Mouse (Mus musculus): ENCODE results near the gene Rftn2. TPM values are rescaled to one million over a fixed set of nuclear protein-coding genes. Genes with fewer than 3 reads are reported as not detected.

Rftn2 gene
- polyA plus RNA-seq, 1 experiment: not detected

- Histone ChIP-seq H3K4me1 (ENCODE audit: control insufficient read depth) (peaks cover 32% of the 10 kb centered on the region), H3K27me3 (ENCODE audit: control insufficient read depth) (peaks cover 2% of the 10 kb centered on the region; the same call in 1 of the 2 replicates), H3K4me3 (replicated peaks) (no peak overlapping the region), H3K9me3 (ENCODE audit: control insufficient read depth, low read length) (no peaks in the 10 kb centered on the region), H3K36me3 (ENCODE audit: control insufficient read depth) (no peaks in the 10 kb centered on the region)
- TF ChIP-seq GATA1 (IDR thresholded peaks at IDR 0.05; ENCODE audit: low read length) (no peak), TAL1 (IDR thresholded peaks at IDR 0.05; ENCODE audit: low read length) (no peak)
These were observed 8.4 kb upstream of the Rftn2 start for GRCm38 (mm10) chr1:55234910-55235520.

- peaks cover 49% of the 10 kb centered on the region for H3K27me3 ChIP-seq (ENCODE audit: control insufficient read depth)
- no peaks in the 10 kb centered on the region for H3K36me3 ChIP-seq (ENCODE audit: control insufficient read depth)
- H3K4me3 ChIP-seq (replicated peaks): no peak overlapping the region
- TF ChIP-seq GATA1 (IDR thresholded peaks at IDR 0.05; ENCODE audit: low read length) (no peak), TAL1 (IDR thresholded peaks at IDR 0.05; ENCODE audit: low read length) (no peak)
- H3K4me1 ChIP-seq (ENCODE audit: control insufficient read depth): no peaks in the 10 kb centered on the region
- no peaks in the 10 kb centered on the region for H3K9me3 ChIP-seq (ENCODE audit: control insufficient read depth, low read length)
These were observed 1.8 kb upstream of the Rftn2 start for GRCm38 (mm10) chr1:55228256-55228884.

GRCm38 (mm10) chr1:55227376-55227775, 794 bp upstream of the Rftn2 start:
- TF ChIP-seq TAL1 (IDR thresholded peaks at IDR 0.05; ENCODE audit: low read length) (no peak), GATA1 (IDR thresholded peaks at IDR 0.05; ENCODE audit: low read length) (no peak)
- Histone ChIP-seq H3K27me3 (ENCODE audit: control insufficient read depth) (peaks cover 48% of the 10 kb centered on the region), H3K36me3 (ENCODE audit: control insufficient read depth) (no peaks in the 10 kb centered on the region), H3K4me3 (replicated peaks) (no peak overlapping the region), H3K4me1 (ENCODE audit: control insufficient read depth) (no peaks in the 10 kb centered on the region), H3K9me3 (ENCODE audit: control insufficient read depth, low read length) (no peaks in the 10 kb centered on the region)

- Histone ChIP-seq H3K27me3 (ENCODE audit: control insufficient read depth) (peaks cover 48% of the 10 kb centered on the region), H3K4me3 (replicated peaks) (no peak overlapping the region), H3K9me3 (ENCODE audit: control insufficient read depth, low read length) (no peaks in the 10 kb centered on the region), H3K4me1 (ENCODE audit: control insufficient read depth) (no peaks in the 10 kb centered on the region), H3K36me3 (ENCODE audit: control insufficient read depth) (no peaks in the 10 kb centered on the region)
- no peak for TF ChIP-seq GATA1 (IDR thresholded peaks at IDR 0.05; ENCODE audit: low read length)
- no peak for TF ChIP-seq TAL1 (IDR thresholded peaks at IDR 0.05; ENCODE audit: low read length)
These were observed 1.2 kb downstream of the Rftn2 start for GRCm38 (mm10) chr1:55225398-55225797.

GRCm38 (mm10) chr1:55224111-55224510, 2.5 kb downstream of the Rftn2 start:
- H3K4me1 ChIP-seq (ENCODE audit: control insufficient read depth): no peaks in the 10 kb centered on the region
- peaks cover 45% of the 10 kb centered on the region for H3K27me3 ChIP-seq (ENCODE audit: control insufficient read depth)
- TF ChIP-seq TAL1 (IDR thresholded peaks at IDR 0.05; ENCODE audit: low read length) (no peak), GATA1 (IDR thresholded peaks at IDR 0.05; ENCODE audit: low read length) (no peak)
- H3K36me3 ChIP-seq (ENCODE audit: control insufficient read depth): no peaks in the 10 kb centered on the region
- no peaks in the 10 kb centered on the region for H3K9me3 ChIP-seq (ENCODE audit: control insufficient read depth, low read length)
- no peak overlapping the region for H3K4me3 ChIP-seq (replicated peaks)

- Histone ChIP-seq H3K4me3 (replicated peaks) (no peak overlapping the region), H3K36me3 (ENCODE audit: control insufficient read depth) (no peaks in the 10 kb centered on the region), H3K9me3 (ENCODE audit: control insufficient read depth, low read length) (no peaks in the 10 kb centered on the region), H3K4me1 (ENCODE audit: control insufficient read depth) (no peaks in the 10 kb centered on the region), H3K27me3 (ENCODE audit: control insufficient read depth) (peaks cover 42% of the 10 kb centered on the region)
- no peak for TF ChIP-seq GATA1 (IDR thresholded peaks at IDR 0.05; ENCODE audit: low read length)
- no peak for TF ChIP-seq TAL1 (IDR thresholded peaks at IDR 0.05; ENCODE audit: low read length)
These were observed 3.6 kb downstream of the Rftn2 start for GRCm38 (mm10) chr1:55223026-55223425.

GRCm38 (mm10) chr1:55221352-55221751, 5.2 kb downstream of the Rftn2 start:
- no peaks in the 10 kb centered on the region for H3K9me3 ChIP-seq (ENCODE audit: control insufficient read depth, low read length)
- no peak overlapping the region for H3K4me3 ChIP-seq (replicated peaks)
- TF ChIP-seq TAL1 (IDR thresholded peaks at IDR 0.05; ENCODE audit: low read length) (no peak), GATA1 (IDR thresholded peaks at IDR 0.05; ENCODE audit: low read length) (no peak)
- no peaks in the 10 kb centered on the region for H3K36me3 ChIP-seq (ENCODE audit: control insufficient read depth)
- no peaks in the 10 kb centered on the region for H3K4me1 ChIP-seq (ENCODE audit: control insufficient read depth)
- peaks cover 26% of the 10 kb centered on the region for H3K27me3 ChIP-seq (ENCODE audit: control insufficient read depth)

- no peak for TF ChIP-seq TAL1 (IDR thresholded peaks at IDR 0.05; ENCODE audit: low read length)
- no peak for TF ChIP-seq GATA1 (IDR thresholded peaks at IDR 0.05; ENCODE audit: low read length)
- no peaks in the 10 kb centered on the region for H3K27me3 ChIP-seq (ENCODE audit: control insufficient read depth)
- H3K4me3 ChIP-seq (replicated peaks): no peak overlapping the region
- H3K9me3 ChIP-seq (ENCODE audit: control insufficient read depth, low read length): no peaks in the 10 kb centered on the region
- no peaks in the 10 kb centered on the region for H3K4me1 ChIP-seq (ENCODE audit: control insufficient read depth)
- H3K36me3 ChIP-seq (ENCODE audit: control insufficient read depth): no peaks in the 10 kb centered on the region
These were observed 9.4 kb downstream of the Rftn2 start for GRCm38 (mm10) chr1:55217191-55217590.

- Histone ChIP-seq H3K4me1 (ENCODE audit: control insufficient read depth) (no peaks in the 10 kb centered on the region), H3K36me3 (ENCODE audit: control insufficient read depth) (no peaks in the 10 kb centered on the region), H3K27me3 (ENCODE audit: control insufficient read depth) (no peaks in the 10 kb centered on the region), H3K9me3 (ENCODE audit: control insufficient read depth, low read length) (no peaks in the 10 kb centered on the region), H3K4me3 (replicated peaks) (no peak overlapping the region)
- no peak for TF ChIP-seq GATA1 (IDR thresholded peaks at IDR 0.05; ENCODE audit: low read length)
- no peak for TF ChIP-seq TAL1 (IDR thresholded peaks at IDR 0.05; ENCODE audit: low read length)
These were observed 11.3 kb downstream of the Rftn2 start for GRCm38 (mm10) chr1:55215185-55215813.

Measured in erythroblast, embryonic 14.5 days (primary cell).